Mouse (Mus musculus) left cerebral cortex, postnatal 14 days (tissue): ENCODE measurements at regions not wholly inside any gene's neighbourhood (a gene's known extent, or its start where the extent isn't known, plus 50 kb on each side); places are given as distances from the start of the nearest gene placed in this dataset.

Experiments
- DNase-seq, 2 experiments: peaks; one replicate each; pipeline ENCODE4 v3.0.0; 2021 to 2022; ENCODE audit warnings: low spot score in 2 of 2, mixed read lengths in 1 of 2
- intact Hi-C: fragments of 180-260 bp; cut with DNase I; formaldehyde crosslinking; loops from one replicate; pipeline ENCODE4 v1.15.1; 2025

DNA sequence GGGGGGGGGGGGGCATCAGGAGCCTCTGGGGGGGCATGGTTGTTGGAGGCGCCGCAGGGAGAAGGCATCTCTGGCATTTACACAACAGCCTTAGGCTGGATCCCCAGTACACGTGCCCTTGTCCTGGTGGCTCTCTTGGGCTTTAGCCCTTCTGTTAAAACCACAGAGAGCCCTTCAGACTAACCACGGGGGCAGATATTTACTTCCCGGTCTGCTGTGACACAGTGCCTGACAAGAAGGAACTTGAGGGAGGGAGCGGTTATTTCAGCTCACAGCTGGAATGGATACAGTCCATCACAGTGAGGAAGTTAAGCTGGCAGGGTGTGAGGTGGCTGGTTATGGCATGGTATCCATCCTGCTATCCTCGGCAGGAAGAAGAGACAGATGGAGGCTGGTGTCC lies 71.0 kb upstream of the Gm11733 start:
- intact Hi-C loops = no loop called here
- no peak for DNase-seq

- no peak for DNase-seq
- intact Hi-C loops = no loop called here
These were observed 70.0 kb upstream of the Gm11733 start for GRCm38 (mm10) chr11:117413942-117414705.

DNA sequence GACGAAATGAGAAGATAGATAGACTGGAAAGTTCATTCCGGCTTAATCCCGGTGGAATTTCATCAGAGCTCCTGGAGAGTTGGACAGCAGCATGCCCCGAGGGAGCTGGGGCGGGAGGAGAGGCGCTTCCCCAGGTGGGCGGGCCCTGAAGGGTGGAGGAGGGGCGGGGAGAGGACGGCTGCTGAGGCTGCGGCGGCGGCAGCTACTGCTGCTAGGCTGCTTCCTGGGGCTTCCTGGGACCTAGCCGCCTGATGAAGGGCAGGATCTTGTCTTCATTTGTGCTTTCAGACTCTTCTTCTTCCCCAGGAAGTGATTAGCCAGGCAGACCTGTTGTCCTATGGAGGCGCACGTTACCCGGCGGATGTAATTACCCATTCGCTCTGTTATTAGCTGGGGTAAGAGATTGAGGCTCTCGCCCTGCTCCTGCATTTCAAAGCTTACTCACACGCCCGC lies 69.3 kb upstream of the Gm11733 start:
- DNase-seq = no peak
- intact Hi-C loops = no loop called here

DNA sequence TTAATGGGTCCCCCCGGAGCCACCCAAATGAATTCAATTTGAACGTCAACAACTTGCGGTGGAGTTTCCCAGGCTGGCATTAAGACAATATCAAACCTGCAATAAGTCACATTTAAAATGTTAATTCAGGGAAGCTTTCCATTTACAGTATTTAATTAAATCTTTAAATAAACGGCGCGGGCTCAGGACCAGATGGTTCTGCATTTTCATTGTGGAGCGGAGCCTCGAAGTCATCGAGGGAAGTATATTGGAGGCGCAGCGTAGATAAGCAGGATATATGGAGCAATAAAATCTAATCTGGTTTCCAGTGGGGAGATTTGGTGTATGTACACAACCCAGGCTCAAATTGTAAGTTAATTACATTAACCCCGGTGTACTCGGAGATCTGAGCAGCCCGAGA lies 68.7 kb upstream of the Gm11733 start:
- intact Hi-C loops = no loop called here
- DNase-seq = peak in 1 of 2 experiments; percentile 48

GRCm38 (mm10) chr11:117415955-117416354 lies 68.2 kb upstream of the Gm11733 start:
- DNase-seq = no peak
- intact Hi-C loops = no loop called here

DNA sequence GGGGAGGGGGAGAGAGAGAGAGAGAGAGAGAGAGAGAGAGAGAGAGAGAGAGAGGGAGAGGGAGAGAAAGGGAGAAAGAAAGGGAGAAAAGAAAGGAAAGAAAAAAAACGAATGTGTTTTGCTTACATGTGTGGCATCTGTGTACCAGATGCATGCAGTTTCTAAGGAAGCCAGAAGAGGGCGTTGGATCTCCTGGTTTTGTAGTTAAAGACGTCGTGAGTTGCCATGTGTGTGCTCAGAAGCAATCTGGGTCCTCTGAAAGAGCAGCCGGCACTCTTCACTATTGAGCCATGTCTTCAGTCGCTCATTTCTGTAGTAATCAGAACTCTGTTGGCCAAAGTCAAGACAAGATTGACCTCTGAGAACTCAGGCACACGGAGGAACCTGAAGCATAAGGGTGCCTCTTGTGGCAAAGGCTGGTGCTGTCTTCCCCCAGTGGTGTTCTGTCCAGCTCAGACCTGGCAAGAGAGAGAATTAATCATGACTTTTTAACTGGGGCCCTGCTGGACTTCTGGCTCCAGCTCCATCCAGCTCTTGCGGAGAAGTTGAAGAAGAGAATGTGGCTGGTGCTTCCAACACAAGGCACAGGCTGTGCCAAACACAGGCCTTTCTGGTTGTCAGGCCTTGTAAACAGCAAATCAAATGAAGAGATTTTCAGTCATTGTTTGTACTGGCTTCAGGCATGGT lies 67.0 kb upstream of the Gm11733 start:
- intact Hi-C loops = no loop called here
- no peak for DNase-seq

DNA sequence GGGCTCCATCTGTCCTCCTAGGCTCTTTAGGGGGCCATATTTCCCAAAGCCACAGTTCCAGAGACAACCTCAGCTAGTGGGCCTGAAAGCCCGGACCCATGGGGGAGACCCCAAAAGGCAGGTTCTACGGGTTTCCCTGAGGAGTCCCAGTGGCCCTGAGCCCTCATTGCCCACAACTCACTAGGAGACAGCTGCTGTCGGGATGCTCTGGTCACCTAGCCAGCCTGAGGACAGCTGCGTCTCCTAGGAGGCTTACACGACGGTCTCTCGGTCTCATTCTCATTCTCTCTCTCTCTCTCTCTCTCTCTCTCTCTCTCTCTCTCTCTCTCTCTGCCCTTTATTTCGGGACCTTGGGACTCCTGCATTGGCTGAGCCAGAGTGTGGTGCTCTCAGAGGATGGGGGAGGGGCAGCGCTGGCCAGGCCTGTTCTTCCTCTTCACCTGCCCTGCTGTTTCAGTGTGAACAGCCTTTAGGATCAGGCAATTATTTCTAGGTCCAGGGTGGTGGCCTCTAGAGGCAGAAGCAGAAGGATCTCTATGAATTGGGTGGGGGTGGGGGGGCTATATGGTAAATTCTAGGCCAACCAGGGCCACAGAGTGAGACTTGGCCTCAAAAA lies 66.1 kb upstream of the Gm11733 start:
- no peak for DNase-seq
- intact Hi-C loops = no loop called here

GRCm38 (mm10) chr11:117418939-117419338 lies 65.2 kb upstream of the Gm11733 start:
- intact Hi-C loops = no loop called here
- DNase-seq = no peak

- intact Hi-C loops = no loop called here
- DNase-seq = no peak
These were observed 64.7 kb upstream of the Gm11733 start for GRCm38 (mm10) chr11:117419351-117419969.

GRCm38 (mm10) chr11:117422713-117423112 lies 61.5 kb upstream of the Gm11733 start:
- no peak for DNase-seq
- intact Hi-C loops = no loop called here

- intact Hi-C loops = no loop called here
These were observed 60.7 kb upstream of the Gm11733 start for GRCm38 (mm10) chr11:117423422-117423821.

DNA sequence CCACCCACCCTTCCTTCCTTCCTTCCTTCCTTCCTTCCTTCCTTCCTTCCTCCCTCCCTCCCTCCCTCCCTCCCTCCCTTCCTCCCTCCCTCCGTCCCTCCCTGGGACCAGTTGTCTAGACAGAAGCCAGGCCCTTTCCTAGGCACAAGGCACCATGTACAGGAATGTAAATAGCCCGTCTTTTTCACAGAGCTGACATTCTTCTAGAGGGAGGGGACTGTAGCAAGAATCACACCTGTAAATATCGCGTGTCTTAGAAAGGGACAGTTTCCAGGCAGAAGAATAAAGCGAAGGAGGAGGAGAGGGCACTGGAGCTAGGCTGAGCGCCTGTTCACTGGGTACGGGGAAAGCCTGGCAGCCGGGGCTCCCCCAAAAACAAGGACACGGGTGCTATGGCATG lies 58.7 kb upstream of the Gm11733 start:
- intact Hi-C loops = no loop called here

More at GRCm38 (mm10) chr11:117423422-117423821, 60.7 kb upstream of the Gm11733 start:
- DNase-seq = no peak

GRCm38 (mm10) chr11:117425927-117426326 lies 58.2 kb upstream of the Gm11733 start:
- peak in 1 of 2 experiments; percentile 29 for DNase-seq
- intact Hi-C loops = no loop called here

More for the DNA sequence above, 58.7 kb upstream of the Gm11733 start:
- DNase-seq = no peak

DNA sequence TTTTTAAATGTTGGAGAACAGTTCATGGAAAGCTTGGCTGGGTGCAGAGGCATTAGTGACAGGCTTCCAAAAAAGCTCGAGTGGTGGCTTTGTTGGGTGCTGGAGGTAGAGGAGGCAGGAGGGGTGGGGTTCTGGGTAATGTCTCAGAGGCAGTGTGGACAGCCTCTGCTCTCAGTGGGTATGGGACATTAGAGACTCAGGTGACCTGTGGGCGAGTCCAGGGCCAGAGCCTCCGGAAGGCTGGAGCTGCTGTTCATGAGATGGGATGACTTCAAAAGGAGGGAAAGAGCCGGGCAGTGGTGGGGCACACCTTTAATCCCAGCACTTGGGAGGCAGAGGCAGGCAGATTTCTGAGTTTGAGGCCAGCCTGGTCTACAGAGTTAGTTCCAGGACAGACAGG lies 57.5 kb upstream of the Gm11733 start:
- no peak for DNase-seq
- intact Hi-C loops = no loop called here

- DNase-seq = no peak
- intact Hi-C loops = no loop called here
These were observed 56.2 kb upstream of the Gm11733 start for GRCm38 (mm10) chr11:117427808-117428510.

DNA sequence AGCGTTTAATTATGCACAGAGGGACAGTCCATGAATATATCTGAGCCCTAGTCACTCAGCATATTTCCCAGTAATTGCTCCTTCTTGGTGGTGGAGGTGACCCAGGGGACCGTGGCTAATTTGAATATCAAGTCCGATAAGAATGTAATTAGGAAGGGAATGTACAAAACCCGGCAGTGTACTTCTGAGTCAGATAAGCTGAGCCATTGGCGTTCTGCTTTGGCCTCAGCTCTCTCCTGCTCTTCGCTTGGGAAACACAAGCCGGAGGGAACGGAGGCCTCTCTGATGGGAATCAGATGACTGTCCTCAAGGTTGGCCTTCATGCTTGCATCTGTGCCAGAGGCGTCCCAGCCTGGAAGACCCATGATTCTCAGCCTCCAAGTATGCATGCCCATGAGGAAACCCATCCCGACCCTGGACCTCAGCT lies 54.8 kb upstream of the Gm11733 start:
- no peak for DNase-seq
- intact Hi-C loops = no loop called here

DNA sequence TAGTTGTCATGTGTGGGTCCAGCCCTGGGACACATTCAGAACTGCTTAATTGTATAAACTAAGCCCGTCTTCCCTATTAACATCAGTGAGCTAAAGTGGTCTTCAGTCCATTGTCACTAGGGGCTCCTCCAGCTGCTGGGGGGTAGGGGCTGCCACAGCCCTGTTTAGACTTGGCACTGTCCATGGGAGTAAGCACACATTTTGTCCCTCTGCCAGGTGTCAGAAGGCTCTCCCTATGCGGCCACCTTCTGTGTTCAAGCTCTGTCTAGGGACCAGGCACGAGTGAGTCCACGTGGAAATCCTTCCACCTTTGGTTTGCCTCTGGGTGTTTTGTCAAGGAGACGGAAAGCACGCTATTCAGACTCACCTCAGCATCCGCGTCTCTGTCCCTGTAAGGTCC lies 54.3 kb upstream of the Gm11733 start:
- no peak for DNase-seq
- intact Hi-C loops = no loop called here

DNA sequence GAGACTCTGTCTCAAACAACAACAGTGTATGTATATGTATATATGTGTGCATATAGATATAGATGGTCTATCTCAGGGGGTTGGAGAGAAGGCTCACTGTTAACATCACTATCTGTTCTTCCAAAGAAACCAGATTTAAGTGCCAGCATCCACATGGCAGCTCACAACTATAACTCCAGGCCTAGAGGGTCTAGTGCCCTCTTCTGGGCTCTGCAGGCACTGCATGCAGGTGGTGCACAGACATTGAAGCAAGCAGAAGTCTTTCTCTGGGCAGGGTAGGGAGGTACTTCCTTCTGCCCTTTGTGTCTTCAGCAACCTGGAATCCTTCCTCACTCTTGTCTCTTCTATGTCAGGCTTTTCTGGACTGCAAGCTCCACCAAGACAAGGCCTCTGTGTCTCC lies 50.1 kb upstream of the Gm11733 start:
- peak in 1 of 2 experiments; percentile 68 for DNase-seq
- intact Hi-C loops = no loop called here
